Mouse (Mus musculus) induced T-regulatory cell, adult 2 months (primary cell): ENCODE measurements at regions not wholly inside any gene's neighbourhood (a gene's known extent, or its start where the extent isn't known, plus 50 kb on each side); places are given as distances from the start of the nearest gene placed in this dataset.

Experiments used
- DNase-seq: peaks from one replicate; pipeline ENCODE4 v3.0.0-alpha.2; 2012; ENCODE audit warnings: low read depth

DNA sequence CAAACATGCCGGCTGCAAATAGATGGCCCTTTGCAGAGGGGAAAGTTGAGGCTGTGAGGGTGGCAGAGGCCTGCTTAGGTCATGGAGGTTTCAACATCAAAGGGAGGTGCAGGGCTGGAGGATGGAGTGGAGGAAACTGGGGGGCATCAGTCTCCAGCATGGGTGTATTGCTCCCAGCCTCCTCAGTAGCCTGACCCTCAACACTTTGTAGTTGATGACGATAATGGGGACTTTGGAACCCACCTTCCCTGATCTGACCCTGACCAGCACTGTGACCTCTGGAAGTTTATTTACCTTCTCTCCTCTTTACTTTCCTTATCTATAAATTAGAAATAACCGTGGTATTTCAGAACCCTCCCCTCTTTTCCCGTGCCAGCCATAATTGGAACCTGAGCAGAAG lies 56.2 kb downstream of the Gm26897 start:
- no peak for DNase-seq

DNA sequence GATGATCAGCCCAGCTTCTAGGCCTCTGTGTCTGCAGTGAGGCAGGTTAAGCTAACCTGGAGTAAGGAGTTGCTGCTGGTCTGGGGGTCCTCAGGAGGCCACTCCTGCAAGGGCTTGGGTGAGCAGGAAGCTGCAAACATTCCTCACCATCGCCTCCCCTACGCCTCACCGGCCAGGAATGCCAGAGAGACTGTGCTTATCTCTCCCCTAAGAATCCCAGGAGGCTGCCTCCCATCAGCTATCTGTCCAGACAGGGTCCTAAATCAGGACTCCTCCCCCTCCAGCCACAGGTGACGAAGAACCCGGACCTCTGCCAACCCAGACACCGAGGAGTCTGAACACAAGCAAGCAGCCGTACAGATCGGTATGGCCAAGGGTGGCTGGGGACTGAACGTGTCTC lies 56.8 kb downstream of the Gm26897 start:
- DNase-seq: no peak

DNA sequence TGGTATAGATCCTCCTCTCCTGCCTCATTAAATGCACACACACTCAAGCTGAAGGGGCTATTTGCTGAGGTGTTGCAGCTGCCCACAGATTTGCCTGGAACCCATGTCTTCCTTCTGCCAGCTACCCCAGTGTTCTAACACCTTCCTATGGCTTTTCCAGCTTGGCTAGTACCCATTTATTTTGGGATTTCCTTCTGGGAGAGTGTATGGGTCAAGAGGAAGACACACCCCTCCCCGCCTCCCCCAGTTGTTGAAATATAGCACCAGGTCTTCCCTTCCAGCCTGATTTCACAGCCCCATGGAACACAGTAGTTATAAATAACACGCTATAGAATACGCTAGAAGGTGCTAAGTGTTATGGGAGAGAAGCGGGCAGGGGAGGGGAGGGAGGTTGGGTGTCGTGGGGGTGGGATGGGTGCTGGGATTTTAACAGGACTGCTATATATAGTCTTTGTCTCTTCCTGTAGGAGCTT lies 57.4 kb downstream of the Gm26897 start:
- no peak for DNase-seq

DNA sequence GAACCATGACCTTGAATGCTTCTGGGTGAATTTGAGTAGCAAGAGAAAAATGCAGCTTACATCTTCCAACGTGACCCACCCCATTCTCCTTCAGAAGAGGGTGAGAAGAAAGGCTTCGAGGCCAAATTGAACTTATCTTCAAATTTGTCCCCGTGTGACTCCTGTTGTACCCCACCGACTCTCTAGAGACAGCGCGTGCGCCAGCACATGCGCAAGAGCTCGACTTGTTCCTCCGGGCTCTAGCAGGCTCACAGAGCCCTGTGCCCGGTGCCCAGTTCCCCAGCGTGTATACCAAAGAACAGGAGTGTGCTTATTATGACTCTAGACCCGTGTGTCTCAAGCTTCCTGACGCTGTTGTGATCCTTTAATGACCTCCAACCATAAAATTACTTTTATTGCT lies 59.0 kb downstream of the Gm26897 start:
- no peak for DNase-seq

DNA sequence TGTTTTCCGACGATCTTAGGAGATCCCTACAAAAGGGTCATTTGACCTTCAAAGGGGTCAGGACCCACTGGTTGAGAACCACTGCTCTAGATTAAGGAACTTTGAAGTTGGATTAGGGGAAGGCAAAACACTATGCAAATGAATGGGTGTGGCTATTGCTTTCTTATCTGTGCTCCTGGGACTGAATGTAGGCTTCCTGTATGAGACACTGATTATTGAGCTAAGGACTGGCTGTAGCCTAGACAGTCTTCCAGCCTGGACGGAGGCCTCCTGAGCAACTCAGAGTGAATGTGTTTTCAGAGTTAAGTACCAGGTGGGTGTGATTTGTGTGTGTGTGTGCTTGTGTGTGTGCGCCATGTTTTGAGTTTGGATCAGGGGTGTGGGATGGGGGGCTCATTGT lies 59.5 kb downstream of the Gm26897 start:
- DNase-seq: no peak

DNA sequence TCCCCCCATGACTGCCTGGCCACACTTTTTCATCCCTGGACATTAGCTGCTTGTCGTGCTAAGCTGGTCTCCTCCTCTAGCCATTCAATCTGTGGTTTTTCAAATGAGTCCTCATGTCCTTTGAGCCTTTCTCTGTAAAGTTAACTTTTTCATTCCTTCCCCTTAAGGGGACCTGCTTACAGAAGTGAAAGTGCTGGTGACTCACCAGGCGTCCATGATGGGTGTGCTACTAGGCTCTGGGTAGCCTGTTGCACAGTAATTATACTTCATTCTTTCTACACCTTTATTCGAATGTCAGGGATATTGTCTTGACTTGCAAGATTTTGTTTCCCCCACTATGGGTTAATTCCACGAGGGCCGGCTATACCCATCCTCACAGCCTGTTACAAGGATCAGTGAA lies 63.2 kb downstream of the Gm26897 start:
- no peak for DNase-seq

DNA sequence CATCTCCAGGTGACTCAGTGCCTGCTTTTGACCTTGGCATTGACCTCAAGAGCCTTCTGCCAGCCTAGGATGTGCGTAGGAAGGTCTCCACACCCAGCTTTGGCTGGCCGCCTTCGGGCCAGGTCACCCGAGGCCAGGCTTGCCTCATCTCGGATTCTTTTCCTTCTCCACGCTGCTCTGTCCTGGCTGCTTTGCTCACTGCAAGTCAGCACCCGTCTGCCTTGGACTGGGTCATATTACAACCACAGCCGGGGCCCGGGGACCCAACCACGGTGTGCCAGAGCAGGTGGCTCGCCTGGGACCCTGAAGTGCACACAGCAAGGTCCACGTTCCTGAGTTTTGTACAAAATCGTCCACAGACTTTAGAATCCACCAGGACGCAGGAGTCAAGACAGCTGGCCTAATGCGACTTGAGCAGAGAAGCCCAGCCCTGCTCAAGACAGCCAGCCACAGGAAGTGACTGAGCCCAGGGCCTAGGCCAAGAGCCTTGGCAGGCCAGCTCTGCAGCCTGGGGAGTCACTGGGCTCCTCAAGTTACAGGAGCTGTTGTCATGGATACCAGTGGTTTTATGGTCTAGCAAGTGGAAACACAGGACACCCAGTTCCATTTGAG lies 66.1 kb downstream of the Gm26897 start:
- DNase-seq: no peak

DNA sequence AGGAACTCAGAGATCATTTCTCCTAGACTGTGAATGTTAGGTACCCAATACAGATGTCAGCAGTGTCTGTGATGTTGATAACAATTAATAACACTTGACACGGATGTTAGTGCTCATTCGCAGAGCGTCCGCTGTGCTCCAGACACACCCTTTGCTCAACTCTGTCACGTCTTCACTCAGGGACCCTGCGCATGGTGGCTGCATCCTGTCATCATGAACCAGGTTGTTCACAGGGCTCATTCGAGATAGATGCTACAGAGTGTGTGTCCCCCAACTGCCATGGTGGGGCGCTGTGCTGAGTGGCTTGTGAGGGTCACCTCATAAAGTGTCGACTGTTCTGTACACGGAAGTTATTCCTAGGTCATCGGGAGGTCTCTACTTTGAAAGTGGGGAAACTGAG lies 66.8 kb downstream of the Gm26897 start:
- DNase-seq: no peak

DNA sequence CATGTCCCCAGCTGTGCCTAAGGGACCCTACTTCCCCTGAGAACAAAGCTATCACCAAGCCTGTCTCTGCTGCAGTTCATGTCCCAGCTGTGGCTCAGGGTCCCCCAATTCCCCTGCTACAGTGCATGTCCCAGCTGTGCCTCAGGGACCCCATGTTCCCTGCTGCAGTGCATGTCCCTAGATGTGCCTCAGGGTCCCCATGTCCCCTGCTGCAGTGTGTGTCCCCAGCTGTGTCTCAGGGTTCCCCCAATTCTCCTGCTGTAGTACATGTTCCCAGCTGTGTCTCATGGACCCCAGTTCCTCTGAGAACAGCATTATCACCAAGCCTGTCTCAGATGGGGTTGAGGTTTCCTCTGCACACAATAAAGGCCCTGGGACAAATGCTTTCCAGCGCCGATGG lies 67.3 kb downstream of the Gm26897 start:
- no peak for DNase-seq

DNA sequence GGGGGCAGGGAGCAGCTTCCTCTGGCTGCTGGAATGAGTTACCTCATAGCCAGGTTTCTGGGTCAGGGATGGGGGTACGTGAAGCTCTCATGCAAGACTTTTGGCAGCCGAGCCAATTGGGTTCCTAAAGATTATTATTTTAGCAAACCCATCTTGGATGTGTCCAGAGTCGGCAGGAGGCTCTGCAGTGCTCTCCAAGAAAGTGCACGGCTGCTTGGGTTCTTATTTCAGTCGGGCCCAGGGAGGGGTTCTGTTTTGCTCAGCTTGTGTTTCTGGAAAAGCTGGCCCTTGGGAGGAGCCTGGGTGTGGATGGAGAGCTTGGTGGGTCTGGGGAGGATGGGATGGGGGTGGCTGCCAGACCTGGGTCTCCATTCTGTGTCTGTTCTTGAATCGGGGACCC lies 70.8 kb downstream of the Gm26897 start:
- DNase-seq: no peak

DNA sequence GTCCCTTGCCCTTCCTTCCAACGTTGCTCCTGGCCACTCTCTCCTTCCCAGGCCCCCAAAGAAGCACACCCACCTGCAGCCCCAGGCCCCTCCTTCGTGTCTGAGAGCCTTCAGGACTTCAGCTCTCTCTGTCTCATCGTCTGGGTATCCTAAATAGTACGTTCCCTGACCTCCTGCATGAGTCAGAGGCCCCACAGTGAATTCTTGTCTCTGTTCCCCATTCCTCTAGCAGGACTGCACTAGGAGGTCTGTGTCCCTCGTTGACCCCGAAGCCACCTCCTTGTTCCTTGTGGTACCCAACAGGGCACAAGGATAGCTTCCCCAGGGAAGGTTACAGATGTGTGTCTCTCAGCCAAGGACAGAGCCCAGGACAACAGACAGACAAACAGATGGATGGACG lies 71.4 kb downstream of the Gm26897 start:
- DNase-seq: no peak

DNA sequence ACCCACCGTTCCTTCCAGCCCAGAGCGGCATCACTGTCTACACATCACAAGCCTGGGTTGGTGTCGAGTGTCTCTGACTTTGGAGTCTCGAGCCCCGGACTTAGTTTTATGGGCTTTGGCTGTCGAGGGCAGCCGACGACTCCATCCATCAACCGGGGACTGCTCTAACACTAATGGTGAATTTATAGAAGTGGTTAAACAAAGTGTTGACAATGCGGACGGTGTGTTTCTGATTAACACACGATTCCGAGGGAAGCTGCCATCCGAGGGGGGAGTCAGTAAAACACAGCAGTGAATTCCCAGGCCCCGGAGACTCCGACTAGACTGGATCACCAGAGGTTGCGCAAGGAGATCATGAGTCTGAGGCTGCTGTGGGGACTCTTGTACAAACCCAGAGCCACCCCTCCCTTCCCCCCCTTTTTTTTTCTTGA lies 72.1 kb downstream of the Gm26897 start:
- DNase-seq: no peak

DNA sequence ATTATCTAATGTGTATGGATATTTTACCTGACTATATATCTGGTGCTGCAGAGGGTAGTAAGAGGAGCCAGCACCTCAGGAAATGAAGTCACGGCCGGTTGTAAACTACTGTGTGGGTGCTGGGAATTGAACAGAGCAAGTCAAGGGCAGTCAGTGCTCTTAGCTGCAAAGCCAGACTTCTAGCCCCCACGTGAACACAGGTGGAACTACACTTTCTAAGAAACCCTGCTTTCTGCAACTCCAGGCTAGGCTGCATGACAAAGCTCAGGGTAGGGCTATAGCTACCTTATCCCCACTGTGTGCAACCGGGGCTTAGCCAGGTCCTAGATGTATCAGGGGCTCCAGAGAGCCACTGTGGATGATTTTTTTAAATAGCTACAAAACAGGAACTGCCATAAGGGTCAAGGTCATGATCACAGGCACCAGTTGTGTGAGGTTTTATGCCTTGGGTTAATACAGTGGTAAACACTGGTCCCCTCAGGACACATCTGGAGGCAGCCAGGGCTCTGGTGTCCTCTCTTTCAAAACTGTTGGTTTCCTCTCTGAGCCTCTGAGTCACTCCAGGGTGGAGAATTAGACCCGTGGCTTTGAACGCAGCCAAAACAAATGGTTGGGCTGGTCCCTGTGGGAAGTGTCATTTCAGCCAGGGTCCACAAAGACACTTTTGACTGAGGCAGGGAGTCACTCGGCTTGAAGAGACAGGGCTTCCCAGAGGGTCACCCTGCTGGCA lies 76.5 kb downstream of the Gm26897 start:
- no peak for DNase-seq

DNA sequence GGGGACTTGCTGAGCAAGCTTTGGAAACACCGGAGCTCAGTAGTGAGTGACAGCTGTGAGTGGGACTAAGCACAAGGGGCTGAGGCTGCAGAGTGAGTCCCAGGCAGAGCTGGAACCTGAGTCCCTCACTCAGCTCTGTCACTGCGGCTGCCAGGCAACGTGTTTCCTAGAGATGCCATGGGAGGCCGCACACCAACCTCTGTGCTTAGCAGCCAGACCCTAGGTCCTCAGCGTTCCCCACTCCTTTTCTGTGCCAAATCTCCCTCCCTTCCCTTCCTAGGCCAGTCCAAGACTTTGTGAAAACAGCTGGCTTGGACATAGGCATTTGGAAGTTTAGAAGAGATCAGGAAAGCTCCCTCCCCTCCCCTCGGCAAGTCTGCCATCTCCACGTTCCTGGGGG lies 78.9 kb downstream of the Gm26897 start:
- no peak for DNase-seq

DNA sequence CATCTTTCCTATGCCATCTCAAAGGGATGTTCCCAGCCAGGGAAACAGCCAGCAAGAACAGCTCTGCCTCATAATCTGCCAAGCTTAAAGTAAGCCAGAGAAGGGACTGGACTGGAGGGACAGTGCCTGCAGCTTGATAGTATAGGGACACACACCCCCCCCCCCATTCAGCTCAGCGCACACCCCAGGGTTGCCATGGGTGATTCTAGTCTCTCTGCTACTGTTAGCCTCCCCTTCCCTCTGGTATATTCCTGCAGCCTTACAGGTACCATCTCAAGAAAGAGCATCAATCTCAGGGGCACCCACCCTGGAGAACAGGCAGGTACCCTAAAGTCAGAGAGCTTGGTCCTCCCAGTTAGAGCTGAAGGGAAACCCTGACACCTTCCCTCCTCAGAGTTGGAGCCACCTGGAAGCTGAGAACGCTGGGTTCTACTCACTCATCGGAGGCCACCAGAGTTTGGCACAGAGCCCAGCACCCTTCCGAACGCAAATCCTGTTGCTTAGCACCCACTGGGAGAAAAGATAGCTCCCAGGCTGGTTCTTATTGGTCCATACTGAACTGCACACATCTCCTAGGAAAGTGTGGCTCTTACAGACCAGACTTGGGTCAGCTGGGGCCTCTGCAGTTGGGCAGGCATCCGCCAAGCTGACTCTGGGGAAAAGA lies 79.5 kb downstream of the Gm26897 start:
- no peak for DNase-seq

DNA sequence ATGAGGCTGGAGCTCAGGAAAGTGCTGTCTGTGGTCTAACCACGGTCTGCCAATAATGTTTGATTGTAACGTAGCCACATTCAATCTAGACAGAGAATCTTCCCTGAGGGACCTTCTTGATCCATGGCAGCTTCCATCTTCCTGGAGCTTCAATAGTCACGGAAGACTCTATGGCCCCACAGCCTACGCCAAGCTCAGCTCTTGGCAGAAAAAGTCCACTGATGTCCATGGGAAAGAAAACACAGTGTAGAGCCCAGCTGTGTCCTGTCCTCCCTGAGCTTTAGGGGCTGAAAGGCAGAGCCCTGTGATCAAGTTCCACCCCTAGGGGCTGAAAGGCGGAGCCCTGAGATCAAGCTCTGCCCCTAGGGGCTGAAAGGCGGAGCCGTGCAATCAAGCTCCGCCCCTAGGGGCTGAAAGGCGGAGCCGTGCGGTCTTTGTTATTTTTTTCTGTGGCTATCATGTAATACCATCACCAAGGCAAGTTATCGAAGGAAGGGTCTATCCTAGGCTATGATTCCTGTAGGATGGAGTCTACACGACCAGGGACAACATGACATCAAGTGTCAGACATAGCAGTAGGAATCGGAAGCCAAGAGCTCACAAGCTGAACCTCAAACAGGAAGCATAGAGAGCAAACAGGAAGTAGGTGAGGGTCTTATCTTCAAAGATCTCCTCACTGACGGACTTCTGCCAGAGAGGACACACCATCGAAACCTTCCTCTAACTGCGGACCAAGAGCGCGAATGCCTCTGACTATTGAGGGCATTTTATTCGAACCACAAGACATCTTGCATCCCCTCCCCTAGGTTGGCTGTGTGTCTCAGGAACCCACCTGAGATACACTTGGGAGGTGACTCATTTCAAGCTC lies 81.4 kb downstream of the Gm26897 start:
- peak; percentile 2 for DNase-seq

DNA sequence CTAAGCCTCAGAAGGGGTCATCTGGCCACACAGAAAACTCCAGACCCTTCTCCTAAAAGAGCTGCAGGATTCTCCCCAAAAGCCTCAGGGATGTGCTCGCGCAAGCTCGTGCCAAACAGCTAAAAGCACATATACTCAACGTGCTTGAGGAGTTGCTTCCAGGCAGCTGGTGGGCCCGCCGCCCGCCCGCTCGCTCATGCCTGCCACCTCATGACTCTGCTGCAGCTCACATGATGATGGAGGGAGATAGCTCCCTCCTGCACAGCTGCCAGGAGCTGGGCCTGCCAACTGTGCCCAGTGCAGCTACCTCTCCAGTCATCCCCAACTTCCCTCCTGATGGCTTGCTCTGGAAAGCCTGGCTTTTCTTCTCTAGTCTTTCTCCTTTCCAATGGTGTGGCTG lies 87.2 kb downstream of the Gm26897 start:
- no peak for DNase-seq

DNA sequence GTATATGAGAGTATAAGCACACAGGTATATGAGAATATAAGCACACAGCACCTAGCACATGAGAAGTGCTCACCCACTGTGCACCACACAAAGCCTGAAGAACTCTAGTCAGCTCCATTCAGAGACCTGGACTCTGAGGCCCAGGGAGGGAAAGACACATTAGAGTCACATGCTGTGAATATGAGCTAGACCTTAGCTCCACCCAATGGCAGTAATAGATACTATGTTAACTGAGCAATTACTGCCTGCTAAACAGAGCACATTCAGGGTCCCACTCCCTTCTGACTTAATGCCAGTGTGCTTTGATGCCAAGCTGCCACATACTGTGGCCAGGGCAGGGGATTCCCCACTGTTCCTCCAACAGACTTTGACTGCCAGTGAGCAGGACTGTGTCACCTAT lies 89.2 kb downstream of the Gm26897 start:
- no peak for DNase-seq

DNA sequence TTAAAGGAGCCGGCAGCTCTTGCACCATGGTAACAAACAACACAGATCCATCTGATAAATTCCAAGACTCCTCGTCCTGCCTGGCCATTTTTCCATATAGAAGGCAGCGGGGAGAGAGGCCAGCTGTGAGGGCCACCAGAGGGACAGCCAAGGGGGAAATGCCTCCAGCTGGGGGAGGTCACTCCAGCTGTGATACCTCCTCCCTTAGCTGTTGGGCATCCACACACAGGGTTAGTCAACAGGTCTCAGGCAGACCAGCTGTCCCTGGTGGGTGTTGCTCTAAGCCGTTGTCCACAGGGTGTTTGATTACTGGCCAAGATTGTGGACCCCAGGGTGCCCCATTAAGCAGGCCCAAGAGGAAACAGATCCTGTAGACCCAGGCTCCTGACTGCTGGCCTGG lies 89.7 kb downstream of the Gm26897 start:
- DNase-seq: no peak

DNA sequence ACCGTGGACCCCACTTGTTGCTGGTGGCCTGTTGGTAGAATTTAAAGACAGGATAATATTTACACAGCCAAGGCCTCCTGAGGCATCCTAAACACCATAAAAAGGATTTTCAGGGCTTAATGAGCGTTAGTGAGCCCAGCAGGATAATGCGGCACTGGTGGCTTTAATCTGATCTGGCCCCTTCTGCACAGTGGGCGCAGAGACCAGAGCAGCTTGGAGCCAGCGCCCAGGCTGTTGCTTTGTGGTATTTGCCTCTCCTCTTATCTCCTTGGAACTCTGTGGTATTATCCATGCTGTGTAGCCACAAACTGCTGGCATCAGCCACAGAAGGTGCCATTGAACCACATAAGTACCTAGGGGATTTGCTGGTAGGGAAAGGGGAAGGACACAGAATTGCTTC lies 90.1 kb downstream of the Gm26897 start:
- DNase-seq: no peak

DNA sequence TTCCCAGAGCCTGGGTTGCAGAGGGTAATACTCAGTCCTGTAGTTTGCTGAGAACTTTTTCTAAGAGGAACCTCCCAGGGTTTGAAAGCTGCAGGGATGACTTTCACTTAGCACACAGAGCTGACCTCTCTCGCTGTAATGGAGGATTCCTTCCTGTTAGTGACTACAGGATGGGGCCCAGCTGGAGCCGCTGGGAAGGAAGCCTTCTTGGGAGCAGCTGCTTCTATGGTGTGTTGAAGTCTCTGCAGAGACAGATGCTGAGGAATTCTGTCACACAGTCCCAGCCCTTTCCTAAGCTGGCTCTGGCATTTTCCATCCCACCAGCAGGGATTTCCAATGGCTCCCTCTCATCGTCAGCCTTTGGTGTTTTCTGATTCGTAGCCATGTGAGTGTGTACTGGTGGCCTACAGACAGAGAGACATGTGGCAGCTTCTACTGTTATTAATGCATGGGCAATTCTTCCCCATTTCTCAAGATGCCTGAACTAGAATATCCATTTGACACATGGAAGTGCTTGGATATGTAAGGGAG lies 90.9 kb downstream of the Gm26897 start:
- no peak for DNase-seq

DNA sequence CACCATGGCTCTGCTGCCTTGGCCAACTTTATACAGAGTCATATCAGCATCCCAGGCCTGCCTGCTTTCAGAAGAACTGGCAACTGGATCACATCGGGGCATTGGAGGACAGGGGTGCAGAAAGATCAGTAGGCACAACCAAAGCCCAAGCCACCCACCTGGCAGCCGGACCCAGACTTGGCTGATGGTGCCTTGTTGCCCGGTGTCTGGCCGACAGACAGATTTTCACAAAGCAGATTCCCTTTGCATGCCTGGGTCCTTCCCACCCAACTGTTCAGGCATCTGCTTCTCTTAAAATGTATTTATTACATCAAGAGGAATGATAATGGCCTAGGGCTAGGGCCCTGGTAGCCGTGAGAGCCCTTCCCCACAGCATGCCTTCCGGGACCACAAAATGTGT lies 96.2 kb downstream of the Gm26897 start:
- no peak for DNase-seq
